Mouse (Mus musculus) ES-E14 (cell line): Measurements from ENCODE around the gene Myo10.

Experiments
- HCFC1 ChIP-seq: IDR thresholded peaks from 2 replicates; pipeline ENCODE4 v1.6.1; 2012; ENCODE audit warnings: low read length, inconsistent platforms, borderline replicate concordance; ENCODE audit not compliant: insufficient read depth
- MAFK ChIP-seq: IDR thresholded peaks from 2 replicates; pipeline ENCODE4 v1.6.1; 2014; ENCODE audit warnings: mild to moderate bottlenecking, low read depth, low read length, inconsistent platforms; ENCODE audit not compliant: insufficient read depth

- no peak for TF ChIP-seq HCFC1
- no peak for TF ChIP-seq MAFK
Observed at GRCm38 (mm10) chr15:25847576-25848168, 225.3 kb downstream of the Myo10 start.
